Mouse (Mus musculus) large intestine, adult 2 months (tissue): Measurements from ENCODE around the gene Trpm6. TPM values are rescaled to one million over a fixed set of nuclear protein-coding genes. Genes with fewer than 3 reads are reported as not detected.
"Not testable (repeated sequence)": the region's sequence is repeated elsewhere in the genome, so short reads cannot be mapped to it uniquely, and the experiment has no call there.

Experiments used
- DNase-seq: peaks from one replicate; pipeline ENCODE4 v3.0.0-alpha.2; 2012; ENCODE audit warnings: low read depth, low spot score
- WGBS: fragments of 180-500 bp; shearing (Covaris S2); methylation state at CpG from one replicate; pipeline ENCODE4 v1.1.7; 2018; 5-methylcytosine and 5-hydroxymethylcytosine counted together
- polyA plus RNA-seq: library from polyadenylated mRNA; depleted of rRNA; stranded (reverse); fragments of >200 nt; gene quantifications from 2 replicates; pipeline ENCODE4 v1.2.3, GENCODE M21; 2012; rRNA removed

Trpm6 gene
- 0.91 and 2.6 TPM in 2 replicates for polyA plus RNA-seq

- WGBS = 5% methylated on average over 41 of the region's 41 CpGs
- no peak for DNase-seq
Observed at GRCm38 (mm10) chr19:18749598-18750339, at the start of gene Trpm6. TSS of gene Trpm6 (plus strand) at chr19:18749983.

GRCm38 (mm10) chr19:18708101-18708500, 41.7 kb upstream of the Trpm6 start:
- no peak for DNase-seq

- 90% methylated on average over 6 of the region's 6 CpGs for WGBS
- no peak for DNase-seq
Observed at GRCm38 (mm10) chr19:18710903-18711302, 38.9 kb upstream of the Trpm6 start.

DNA sequence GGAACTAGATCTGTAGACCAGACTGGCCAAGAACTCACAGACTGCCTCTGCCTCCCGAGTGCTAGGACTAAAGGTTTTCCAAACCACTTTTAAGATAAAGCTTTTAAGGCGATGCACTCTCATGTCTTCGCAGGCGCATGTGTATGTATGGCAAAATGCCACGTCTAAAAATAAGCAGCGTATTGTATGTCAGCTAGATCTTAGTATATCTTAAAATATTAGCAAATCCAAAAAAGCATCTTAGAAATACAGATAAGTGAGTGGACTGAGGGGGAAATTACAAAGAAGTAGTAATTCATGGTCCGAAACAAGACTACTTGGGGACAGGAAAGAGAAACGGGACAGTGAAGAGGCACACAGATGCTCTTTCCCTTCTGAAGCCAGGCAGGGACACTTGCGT, 38.2 kb upstream of the Trpm6 start:
- DNase-seq = no peak
- 79% methylated on average over 9 of the region's 9 CpGs for WGBS

- 44% methylated on average over 16 of the region's 16 CpGs for WGBS
- no peak for DNase-seq
Observed at GRCm38 (mm10) chr19:18712153-18712865, 37.5 kb upstream of the Trpm6 start.

- WGBS = under 1% methylated on average over 49 of the region's 49 CpGs
- DNase-seq = peak; percentile 89
Observed at GRCm38 (mm10) chr19:18712866-18713300, 36.9 kb upstream of the Trpm6 start, which contains the start of gene D030056L22Rik. TSS of gene D030056L22Rik (plus strand) at chr19:18713193.

DNA sequence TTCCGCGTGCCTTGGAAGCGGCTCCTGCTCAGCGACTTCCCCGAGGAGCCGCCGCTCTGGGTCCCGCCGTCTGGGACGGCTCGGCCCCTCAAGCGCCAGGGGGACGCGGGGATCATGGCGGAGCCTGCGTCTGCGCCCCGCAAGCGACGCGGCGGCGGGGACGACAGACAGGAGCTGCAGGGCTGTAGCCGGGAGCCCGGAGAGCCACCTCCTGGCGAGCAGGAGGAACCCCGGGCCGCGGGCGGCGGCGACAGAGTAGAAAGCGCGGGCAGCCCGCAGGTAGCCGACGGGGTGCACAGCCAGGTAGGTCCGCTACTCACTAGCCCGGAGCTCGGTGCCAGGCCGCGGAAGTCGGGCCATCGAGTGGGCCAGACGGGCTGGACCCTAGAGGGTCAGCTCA, 36.4 kb upstream of the Trpm6 start:
- 1% methylated on average over 46 of the region's 46 CpGs for WGBS
- not testable (repeated sequence) for DNase-seq

DNA sequence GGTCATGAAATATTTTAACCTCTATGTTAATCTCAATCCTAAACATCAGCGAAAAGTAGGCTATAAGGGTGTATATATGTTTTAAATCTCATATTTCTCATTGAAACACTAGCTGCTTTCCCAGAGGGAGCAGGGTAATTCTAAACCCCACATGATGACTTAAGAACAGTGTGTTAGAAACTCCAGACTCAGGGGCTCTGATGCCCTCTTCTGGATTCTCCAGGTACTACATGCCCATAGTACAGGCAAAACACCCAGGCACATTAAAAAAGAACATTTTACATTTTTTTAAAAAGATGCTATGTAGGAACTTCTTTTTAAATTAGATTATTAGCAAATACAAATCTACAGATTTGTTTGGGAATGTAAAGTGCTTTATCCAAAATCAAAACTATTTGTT, 33.4 kb upstream of the Trpm6 start:
- no peak for DNase-seq

DNA sequence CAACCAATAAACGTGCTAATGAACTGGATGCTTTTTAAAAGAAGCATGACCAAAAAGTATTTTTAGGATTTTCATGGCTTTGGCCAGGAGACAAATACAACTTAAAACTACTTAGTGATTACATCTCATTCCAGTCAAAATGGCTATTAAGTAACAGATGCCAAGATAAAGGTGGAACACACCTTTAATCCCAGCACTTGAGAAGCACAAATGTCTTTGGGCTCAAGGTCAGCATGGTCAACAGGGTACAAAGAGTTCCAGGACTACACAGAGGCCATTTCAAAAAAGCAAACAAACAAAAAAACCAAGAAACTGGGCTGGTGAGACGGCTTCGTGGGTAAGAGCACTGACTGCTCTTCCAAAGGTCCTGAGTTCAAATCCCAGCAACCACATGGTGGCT, 29.4 kb upstream of the Trpm6 start:
- 74% methylated on average over 3 of the region's 3 CpGs for WGBS
- DNase-seq = no peak

More for the DNA sequence above, 33.4 kb upstream of the Trpm6 start:
- 24% methylated on average over 1 of the region's 1 CpGs for WGBS

DNA sequence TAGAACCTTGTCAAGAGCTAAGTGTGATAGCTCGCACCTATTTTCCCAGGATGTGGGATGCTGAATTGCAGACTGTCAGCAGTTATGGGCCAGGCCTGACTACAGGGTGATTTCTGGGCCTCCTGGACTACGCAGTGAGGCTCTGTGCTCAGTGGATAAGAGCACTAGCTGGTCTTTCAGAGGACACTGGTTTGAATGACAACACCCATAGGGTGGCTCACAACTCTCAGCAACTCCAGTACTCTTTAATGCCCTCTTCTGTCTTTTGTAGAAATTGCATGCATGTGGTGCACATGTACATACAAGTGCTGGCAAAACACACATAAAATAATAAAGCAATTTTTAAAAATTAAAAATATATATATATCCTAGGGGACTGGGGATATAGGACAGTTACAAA, 24.6 kb upstream of the Trpm6 start:
- no peak for DNase-seq
- 95% methylated on average over 2 of the region's 2 CpGs for WGBS

DNA sequence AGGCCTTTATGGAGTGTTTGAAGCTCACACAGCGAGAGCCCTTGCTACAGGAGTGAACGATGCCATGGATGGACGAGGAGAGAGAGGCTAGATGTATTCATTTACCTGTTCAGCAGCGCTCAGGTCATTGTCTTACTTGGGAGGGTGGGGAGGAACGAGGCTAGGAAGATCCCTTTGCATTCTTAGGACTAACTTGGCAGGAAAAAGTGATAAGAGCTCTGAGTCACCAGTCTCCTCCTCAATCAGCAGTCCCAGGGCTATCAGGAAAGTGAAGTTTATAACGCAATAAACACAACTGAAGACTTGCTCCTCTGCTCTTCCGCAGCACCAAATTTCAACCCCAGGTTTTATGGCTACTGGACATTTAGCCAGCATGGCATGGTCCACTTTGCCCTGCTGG, 19.5 kb upstream of the Trpm6 start:
- WGBS = 21% methylated on average over 7 of the region's 7 CpGs

GRCm38 (mm10) chr19:18731077-18731476, 18.7 kb upstream of the Trpm6 start:
- DNase-seq = no peak
- 19% methylated on average over 7 of the region's 7 CpGs for WGBS

More for the DNA sequence above, 19.5 kb upstream of the Trpm6 start:
- peak; percentile 68 for DNase-seq

- 94% methylated on average over 4 of the region's 4 CpGs for WGBS
Observed at GRCm38 (mm10) chr19:18735901-18736300, 13.9 kb upstream of the Trpm6 start.

DNA sequence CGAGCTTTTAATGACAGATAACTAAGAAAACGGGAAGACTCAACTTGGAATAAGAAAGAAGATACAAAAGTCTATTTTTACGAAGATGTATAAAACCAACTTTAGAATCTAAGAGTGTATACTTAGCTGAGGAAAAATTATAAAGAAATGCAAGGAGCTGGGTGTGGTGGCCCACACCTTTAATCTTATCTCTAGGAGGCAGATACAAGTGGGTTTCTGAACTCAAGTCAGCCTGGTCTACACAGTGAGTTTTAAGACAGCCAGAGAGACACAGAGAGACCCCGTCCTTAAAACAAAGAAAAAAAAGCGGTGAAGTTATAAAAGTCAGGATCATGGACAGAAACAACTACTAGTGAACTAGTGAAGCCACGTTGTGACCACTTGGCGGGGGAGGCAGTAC, 10.6 kb upstream of the Trpm6 start:
- DNase-seq = no peak
- WGBS = 49% methylated on average over 7 of the region's 7 CpGs

More at GRCm38 (mm10) chr19:18735901-18736300, 13.9 kb upstream of the Trpm6 start:
- DNase-seq = no peak

DNA sequence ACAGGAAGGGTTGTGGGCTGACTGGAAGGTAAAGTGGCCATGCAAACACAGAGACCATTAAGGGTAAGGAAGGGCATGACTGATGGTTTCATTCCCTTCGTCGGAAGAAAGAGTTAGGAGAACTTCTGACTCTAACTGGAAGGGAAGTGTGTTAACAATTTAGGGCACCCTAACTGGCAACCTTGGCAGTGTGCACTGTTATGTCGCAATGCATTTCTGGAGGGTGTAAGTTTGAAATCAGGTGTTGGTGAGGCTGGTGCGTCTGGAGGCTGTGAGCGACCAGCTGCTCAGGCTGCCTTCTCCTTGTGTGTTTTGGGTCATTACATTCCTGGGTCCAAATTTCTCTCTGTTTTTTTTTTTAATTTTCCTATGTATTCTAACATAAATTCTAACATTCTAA, 5.8 kb upstream of the Trpm6 start:
- DNase-seq = no peak
- 47% methylated on average over 5 of the region's 5 CpGs for WGBS

- 84% methylated on average over 5 of the region's 5 CpGs for WGBS
Observed at GRCm38 (mm10) chr19:18746576-18747340, 3.0 kb upstream of the Trpm6 start.

DNA sequence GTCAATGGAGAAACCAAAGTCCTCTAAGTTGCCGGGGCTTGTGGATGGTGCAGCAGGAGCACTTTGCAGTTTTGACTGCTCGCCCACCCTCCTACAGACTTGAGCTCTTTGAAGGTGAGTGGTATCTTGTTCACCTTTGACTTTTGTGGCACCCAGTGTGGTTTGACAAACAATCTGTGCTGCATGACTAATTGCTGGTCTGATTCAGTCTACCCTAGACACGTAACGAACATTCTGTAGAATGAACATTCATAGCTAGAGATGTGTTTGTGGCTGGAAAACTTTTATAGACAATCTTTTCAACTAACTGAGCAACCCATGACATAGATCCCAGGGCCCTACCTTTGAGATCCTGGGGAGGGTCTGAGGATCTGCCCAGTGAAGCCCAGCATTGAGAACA, 2.4 kb upstream of the Trpm6 start:
- no peak for DNase-seq
- WGBS = 89% methylated on average over 4 of the region's 4 CpGs

More at GRCm38 (mm10) chr19:18746576-18747340, 3.0 kb upstream of the Trpm6 start:
- DNase-seq = no peak

DNA sequence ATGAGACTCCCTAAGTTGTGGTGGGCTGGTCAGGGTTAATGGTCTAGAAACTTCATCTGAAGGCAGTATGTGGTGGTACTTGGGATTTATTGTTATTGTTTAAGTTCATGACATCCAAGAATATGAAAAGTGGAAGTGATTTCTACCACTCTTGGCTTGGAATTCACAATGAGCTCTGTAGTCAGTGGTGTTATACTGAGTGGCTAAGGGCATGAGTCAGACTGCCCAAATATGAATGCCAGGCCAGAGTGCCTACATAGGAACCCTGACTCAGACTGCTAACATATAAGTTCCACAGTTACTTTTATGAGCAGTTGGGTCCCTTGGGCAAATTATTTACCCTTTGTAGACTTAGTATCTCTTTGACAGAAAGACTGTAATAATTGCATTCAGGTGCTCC, 7.4 kb downstream of the Trpm6 start:
- DNase-seq = no peak

DNA sequence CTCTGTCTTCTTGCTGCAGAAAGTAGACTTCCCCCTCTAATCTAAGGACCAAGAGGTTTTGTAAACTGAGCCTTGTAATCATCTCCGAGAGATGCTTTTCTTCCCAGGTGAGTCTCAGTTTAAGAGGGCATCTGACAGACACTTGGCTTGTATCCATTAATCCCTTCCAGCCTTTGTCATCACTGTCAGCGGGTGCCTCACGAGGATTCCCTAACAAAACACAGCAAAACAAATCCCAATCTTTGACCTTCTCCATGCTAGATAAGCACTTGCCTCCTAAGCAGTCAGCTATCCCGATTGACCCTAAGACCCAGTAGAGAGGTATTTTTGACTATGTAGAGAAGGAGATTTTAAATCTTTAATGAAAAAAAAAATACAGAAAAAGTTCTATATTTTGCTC, 7.9 kb downstream of the Trpm6 start:
- WGBS = 79% methylated on average over 4 of the region's 4 CpGs
- no peak for DNase-seq

DNA sequence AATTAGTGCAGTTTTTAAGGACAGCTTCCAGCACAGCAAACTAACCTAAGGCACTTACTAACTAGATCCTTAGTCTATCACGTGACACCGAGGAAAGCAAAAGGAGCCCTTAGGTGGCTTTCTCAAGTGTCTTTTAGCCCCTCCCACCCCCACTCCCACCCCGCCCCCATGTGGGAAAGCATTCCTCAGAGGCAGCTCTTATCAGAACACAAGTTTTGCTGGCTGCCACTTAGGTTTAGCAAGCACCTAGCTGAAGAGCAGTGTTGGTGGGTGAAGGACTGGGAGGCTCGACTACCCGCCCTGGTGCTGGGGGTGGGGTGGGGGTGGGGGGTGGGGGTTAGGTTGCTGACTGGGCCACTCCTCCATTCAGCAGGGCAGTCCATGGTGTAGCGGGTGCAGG, 8.5 kb downstream of the Trpm6 start:
- no peak for DNase-seq

More for the DNA sequence above, 8.5 kb downstream of the Trpm6 start:
- WGBS = 60% methylated on average over 6 of the region's 6 CpGs
